Mouse (Mus musculus) intestine, embryonic 14.5 days (tissue): ENCODE data around the gene Klhdc10. TPM values are rescaled to one million over a fixed set of nuclear protein-coding genes. Genes with fewer than 3 reads are reported as not detected.

Experiments
- ATAC-seq: fragments of 200-750 bp; cut with Nextera tagmentation; replicated peaks from 2 replicates; pipeline ENCODE4 v1.8.0; 2017; ENCODE audit warnings: low read depth, moderate number of reproducible peaks, moderate TSS enrichment, moderate library complexity; ENCODE audit not compliant: low FRiP score, low TSS enrichment
- DNase-seq: peaks from one replicate; pipeline ENCODE4 v3.0.0-alpha.2; 2018; ENCODE audit warnings: low spot score
- H3K27ac ChIP-seq: fragments of 300-500 bp; sonication (generic); 2 replicates; pipeline ENCODE4 v1.5.1; 2014; ENCODE audit warnings: low read depth, mild to moderate bottlenecking, control low read depth
- H3K27me3 ChIP-seq: fragments of 300-500 bp; sonication (generic); replicated peaks from 2 replicates; pipeline ENCODE4 v1.6.1; 2014; ENCODE audit warnings: low read length, control low read depth; ENCODE audit not compliant: control insufficient read depth, insufficient read depth
- H3K36me3 ChIP-seq: fragments of 300-500 bp; sonication (generic); 2 replicates; pipeline ENCODE4 v1.6.1; 2014; ENCODE audit warnings: low read length, control low read depth; ENCODE audit not compliant: control insufficient read depth, insufficient read depth
- H3K4me1 ChIP-seq: fragments of 300-500 bp; sonication (generic); replicated peaks from 2 replicates; pipeline ENCODE4 v1.6.1; 2014; ENCODE audit warnings: low read length, control low read depth, mixed read lengths; ENCODE audit not compliant: control insufficient read depth, insufficient read depth
- H3K4me2 ChIP-seq: fragments of 300-500 bp; sonication (generic); 2 replicates; pipeline ENCODE4 v1.6.1; 2014; ENCODE audit warnings: low read length
- H3K4me3 ChIP-seq: fragments of 300-500 bp; sonication (generic); 2 replicates; pipeline ENCODE4 v1.5.1; 2014; ENCODE audit warnings: low read depth, low read length, control low read depth, mixed read lengths
- H3K9ac ChIP-seq: fragments of 300-500 bp; sonication (generic); 2 replicates; pipeline ENCODE4 v1.6.1; 2014; ENCODE audit warnings: mild to moderate bottlenecking, low read length
- H3K9me3 ChIP-seq: fragments of 300-500 bp; sonication (generic); 2 replicates; pipeline ENCODE4 v1.6.1; 2016; ENCODE audit warnings: low read length, control low read depth; ENCODE audit not compliant: control insufficient read depth
- WGBS: fragments of 180-500 bp; shearing (Covaris S2); extraction: QIAGEN DNeasy Blood & Tissue Kit; methylation state at CpG from one replicate; pipeline ENCODE4 v1.1.7; 2014; 5-methylcytosine and 5-hydroxymethylcytosine counted together
- polyA plus RNA-seq: library from polyadenylated mRNA; unstranded; fragments of >200 nt; fragmentation: Nextera tagmentation; extraction: Ambion mirVana; gene quantifications from 2 replicates; pipeline ENCODE4 v1.2.1, GENCODE M21; 2014

The Klhdc10 gene
- 23.1 and 24.1 TPM in 2 replicates for polyA plus RNA-seq

DNA sequence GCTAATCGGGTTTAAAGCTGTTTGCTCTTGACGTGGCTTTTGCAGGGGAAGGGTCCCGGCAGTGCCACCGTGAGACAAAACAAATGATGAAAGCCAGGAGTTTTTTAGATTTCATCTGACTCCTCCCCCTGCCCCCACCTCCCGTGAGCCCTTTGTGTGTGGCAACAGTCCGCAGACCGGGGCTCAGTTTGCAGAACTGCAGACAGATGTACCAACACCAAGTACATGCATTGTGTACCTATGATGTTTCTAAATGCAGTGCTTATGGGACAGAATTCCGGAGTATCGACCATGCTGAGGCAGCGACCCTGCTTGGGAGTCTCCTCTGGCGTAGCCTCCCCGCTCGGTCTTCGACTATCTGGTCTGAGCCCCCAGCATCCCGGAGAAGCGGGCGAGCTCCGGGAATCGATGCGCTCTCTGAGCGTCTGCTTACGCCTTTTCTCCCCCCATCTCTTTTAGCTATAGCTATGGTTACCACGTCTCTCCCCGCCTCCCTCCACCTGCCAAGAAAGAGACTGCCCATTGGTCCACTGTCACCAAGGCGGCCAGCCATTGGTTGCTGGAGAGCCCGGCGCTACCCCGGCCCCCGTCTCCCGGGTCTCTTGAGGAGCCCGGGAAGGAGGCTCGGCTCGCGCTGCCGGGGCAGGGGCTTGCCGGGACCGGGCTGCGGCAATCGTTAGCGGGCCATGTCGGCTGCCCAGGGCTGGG is at the start of gene Klhdc10:
Gene Klhdc10, plus strand, starts transcription at position 561 of the 708 bp plus-strand sequence.
- ATAC-seq, result peak; percentile 100
- WGBS, result under 1% methylated on average over 41 of the region's 41 CpGs
- Histone ChIP-seq H3K27ac (peak within 1 kb of the TSS; percentile 96), H3K4me1 (0 out of 2 replicates have a peak, but pooled peaks cover 4% of the 10 kb centered on the region), H3K36me3 (no peaks in the 10 kb centered on the region), H3K9me3 (no peaks in the 10 kb centered on the region), H3K27me3 (no peaks in the 10 kb centered on the region), H3K4me3 (peak within 1 kb of the TSS; percentile 97), H3K9ac (peak within 1 kb of the TSS; percentile 90), H3K4me2 (peak within 1 kb of the TSS; percentile 68)
- peak; percentile 100 for DNase-seq

DNA sequence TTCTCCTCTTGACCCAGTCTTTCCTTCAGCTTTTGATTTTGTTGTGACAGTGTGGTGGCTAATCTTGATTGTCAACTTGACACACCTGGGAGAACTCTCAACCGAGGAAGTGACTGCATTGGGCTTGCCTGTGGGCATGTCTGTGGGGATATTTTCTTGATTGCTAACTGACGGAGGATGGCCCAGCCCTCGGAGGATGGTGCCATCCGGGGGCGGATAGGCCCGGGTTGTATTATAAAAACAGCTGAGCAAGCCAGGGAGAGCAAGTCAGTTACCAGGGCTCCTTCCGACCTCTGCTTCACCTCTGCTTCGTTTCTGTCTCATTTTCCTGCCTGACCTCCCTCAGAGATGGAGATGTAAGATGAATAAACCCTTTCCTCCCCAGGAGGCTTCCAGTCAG is 48.9 kb upstream of the Klhdc10 start:
- Histone ChIP-seq H3K36me3 (no peaks in the 10 kb centered on the region), H3K9me3 (no peaks in the 10 kb centered on the region), H3K9ac (no peak overlapping the region), H3K4me3 (no peak overlapping the region), H3K27ac (no peak overlapping the region), H3K27me3 (no peaks in the 10 kb centered on the region), H3K4me2 (no peak overlapping the region), H3K4me1 (0 out of 2 replicates have a peak, but pooled peaks cover 2% of the 10 kb centered on the region)
- WGBS, result 41% methylated on average over 8 of the region's 8 CpGs
- ATAC-seq (no peak), DNase-seq (no peak)

DNA sequence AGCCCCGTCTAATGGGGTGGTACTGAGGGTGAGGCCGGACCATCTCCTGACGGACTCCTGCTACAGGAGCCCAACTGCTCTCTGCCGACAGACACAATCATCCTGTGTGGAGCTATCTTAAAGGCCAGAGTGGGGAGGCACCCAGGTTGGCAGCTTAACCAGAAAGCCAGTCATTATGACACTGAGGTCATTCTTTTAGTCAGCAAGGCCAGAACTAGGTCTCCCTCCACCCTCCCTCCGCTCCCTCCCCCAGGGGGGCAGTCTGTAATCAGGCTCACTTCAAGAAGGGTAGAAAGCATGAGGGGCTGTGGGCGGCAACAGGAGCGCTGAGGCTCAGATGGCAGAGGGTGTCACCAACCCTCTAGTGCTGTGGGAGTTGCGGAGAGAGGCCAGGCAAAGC is 48.0 kb upstream of the Klhdc10 start:
- no peak for ATAC-seq
- 76% methylated on average over 8 of the region's 8 CpGs for WGBS
- H3K9ac ChIP-seq, result no peak overlapping the region
- 0 out of 2 replicates have a peak, but pooled peaks cover 2% of the 10 kb centered on the region for H3K4me1 ChIP-seq
- H3K27ac ChIP-seq, result no peak overlapping the region
- no peaks in the 10 kb centered on the region for H3K9me3 ChIP-seq
- H3K36me3 ChIP-seq, result no peaks in the 10 kb centered on the region
- H3K4me2 ChIP-seq, result no peak overlapping the region
- no peak overlapping the region for H3K4me3 ChIP-seq
- no peak for DNase-seq
- H3K27me3 ChIP-seq, result no peaks in the 10 kb centered on the region

DNA sequence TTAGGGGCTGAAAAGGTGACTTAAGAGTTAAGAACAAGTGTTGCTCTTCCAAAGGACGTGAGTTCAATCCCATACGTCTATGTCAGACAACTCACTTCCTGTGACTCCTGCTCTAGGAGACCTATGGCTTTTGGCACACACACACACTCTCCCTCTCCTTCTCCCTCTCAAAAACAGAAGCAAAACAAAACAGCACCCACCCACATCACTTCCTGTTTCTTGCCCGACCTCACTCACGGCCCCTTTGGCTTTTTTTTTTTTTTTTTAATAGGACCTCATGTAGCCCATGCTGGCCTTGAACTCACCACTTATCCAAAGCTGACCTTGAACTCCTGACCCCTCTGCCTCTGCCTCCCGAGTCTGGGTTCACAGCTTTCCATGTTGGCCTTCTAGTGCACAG is 46.9 kb upstream of the Klhdc10 start:
- 26% methylated on average over 5 of the region's 5 CpGs for WGBS
- DNase-seq (no peak), ATAC-seq (no peak)
- Histone ChIP-seq H3K4me2 (no peak overlapping the region), H3K9me3 (no peaks in the 10 kb centered on the region), H3K27ac (no peak overlapping the region), H3K9ac (no peak overlapping the region), H3K27me3 (no peaks in the 10 kb centered on the region), H3K36me3 (no peaks in the 10 kb centered on the region), H3K4me3 (no peak overlapping the region), H3K4me1 (0 out of 2 replicates have a peak, but pooled peaks cover 2% of the 10 kb centered on the region)

DNA sequence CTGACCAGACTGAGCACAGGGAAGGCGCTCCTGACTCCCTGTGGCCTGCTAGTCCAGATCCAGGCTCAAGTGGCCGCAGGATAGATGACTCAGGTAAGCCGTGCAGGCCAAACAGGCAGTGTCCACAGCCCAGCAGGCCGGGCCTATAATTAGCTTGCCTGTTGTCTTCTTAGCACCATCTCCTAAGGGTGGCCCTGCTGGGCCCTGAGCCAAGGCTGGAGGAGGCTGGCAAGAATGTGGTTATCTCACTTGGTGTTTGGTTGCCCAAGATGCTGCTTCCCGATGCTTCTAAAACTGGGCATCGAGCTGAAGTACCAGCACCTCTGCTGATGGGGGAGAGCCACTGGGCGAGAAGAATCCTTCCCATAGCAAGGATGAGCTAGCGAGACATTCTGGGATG is 46.0 kb upstream of the Klhdc10 start:
- no peaks in the 10 kb centered on the region for H3K36me3 ChIP-seq
- H3K4me2 ChIP-seq, result no peak overlapping the region
- DNase-seq, result no peak
- H3K4me3 ChIP-seq, result no peak overlapping the region
- no peak for ATAC-seq
- 85% methylated on average over 8 of the region's 8 CpGs for WGBS
- H3K9ac ChIP-seq, result no peak overlapping the region
- H3K27me3 ChIP-seq, result no peaks in the 10 kb centered on the region
- no peaks in the 10 kb centered on the region for H3K9me3 ChIP-seq
- H3K4me1 ChIP-seq, result 0 out of 2 replicates have a peak, but pooled peaks cover 2% of the 10 kb centered on the region
- H3K27ac ChIP-seq, result no peak overlapping the region

DNA sequence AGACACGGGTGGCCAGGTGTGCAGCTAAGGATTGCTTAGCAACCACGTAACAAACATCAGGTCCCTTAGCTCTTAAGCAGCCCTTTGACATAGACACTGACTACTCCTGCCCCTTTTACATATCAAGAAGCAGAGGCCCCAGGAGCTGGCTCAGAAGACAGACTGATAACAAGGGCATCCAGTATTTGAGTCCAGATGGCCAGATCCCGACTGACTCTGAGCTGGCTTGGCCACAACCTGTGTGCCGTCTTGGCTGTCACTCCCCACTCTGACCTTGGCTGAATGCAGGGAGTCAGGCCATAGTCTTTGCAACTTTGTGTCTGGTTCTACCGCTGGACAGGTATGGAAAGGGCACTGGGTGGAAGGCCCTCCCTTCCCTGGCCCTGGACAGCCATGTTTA is 45.5 kb upstream of the Klhdc10 start:
- Histone ChIP-seq H3K27ac (no peak overlapping the region), H3K36me3 (no peaks in the 10 kb centered on the region), H3K4me3 (no peak overlapping the region), H3K4me1 (0 out of 2 replicates have a peak, but pooled peaks cover 2% of the 10 kb centered on the region), H3K9me3 (no peaks in the 10 kb centered on the region), H3K27me3 (no peaks in the 10 kb centered on the region), H3K4me2 (no peak overlapping the region), H3K9ac (no peak overlapping the region)
- ATAC-seq (no peak), DNase-seq (no peak)
- 74% methylated on average over 5 of the region's 5 CpGs for WGBS

DNA sequence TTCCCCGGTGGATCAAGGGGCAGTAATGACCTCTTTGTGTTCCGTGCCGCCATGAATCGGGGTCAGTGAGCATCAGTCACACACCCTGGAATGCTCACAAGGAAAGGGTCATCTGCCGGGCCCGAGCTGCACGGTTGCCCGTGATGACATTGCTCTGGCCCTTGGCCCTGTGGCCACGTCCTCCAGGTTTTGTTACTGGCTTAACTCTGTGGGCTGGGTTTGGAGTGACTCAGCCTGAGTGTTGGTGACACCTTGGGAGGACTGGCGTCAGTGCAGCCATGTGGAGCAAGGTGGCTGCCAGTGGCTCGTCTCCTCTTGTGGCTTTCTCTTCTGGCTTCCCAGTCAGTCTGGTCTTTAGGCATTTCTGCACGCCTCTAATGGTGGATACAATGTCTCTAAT is 45.0 kb upstream of the Klhdc10 start:
- 91% methylated on average over 12 of the region's 12 CpGs for WGBS
- Histone ChIP-seq H3K4me3 (no peak overlapping the region), H3K4me2 (no peak overlapping the region), H3K4me1 (0 out of 2 replicates have a peak, but pooled peaks cover 2% of the 10 kb centered on the region), H3K36me3 (no peaks in the 10 kb centered on the region), H3K27me3 (no peaks in the 10 kb centered on the region), H3K9ac (no peak overlapping the region), H3K9me3 (no peaks in the 10 kb centered on the region), H3K27ac (no peak overlapping the region)
- ATAC-seq, result no peak
- no peak for DNase-seq

DNA sequence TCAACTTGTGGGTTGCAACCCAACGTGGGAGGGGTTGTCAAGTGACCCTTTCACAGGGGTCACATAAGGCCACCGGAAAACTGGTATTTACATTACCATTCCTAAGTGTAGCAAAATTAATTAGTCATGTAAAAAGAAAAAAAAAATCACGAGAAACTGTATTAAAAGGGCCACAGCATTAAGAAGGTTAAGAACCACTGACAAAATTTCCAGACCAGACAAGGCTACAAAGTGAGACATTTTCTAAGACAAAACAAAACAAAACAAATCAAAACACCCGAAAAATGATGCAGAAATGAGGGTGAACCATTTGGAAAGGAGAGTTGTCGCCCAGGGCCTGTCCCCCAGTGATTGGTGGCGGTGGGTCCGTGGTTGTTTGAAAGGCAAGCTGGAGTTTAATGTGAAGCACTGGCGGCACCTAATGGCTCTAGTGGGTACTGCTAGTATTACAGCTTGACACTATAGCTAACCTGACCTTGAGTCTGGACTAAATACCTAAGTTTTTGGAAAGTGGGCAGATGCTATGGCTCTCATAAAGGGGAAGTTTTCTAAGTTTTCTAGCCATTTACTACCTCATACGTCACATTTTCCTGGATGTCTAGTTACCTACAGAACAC is 44.0 kb upstream of the Klhdc10 start:
- ATAC-seq, result peak; percentile 68; the same call in 1 of the 2 replicates
- H3K4me2 ChIP-seq, result no peak overlapping the region; the same call in 1 of the 2 replicates
- 17% methylated on average over 9 of the region's 9 CpGs for WGBS

More for the DNA sequence above, 44.0 kb upstream of the Klhdc10 start:
- DNase-seq, result peak; percentile 93
- H3K4me1 ChIP-seq, result 0 out of 2 replicates have a peak, but pooled peaks cover 2% of the 10 kb centered on the region
- no peaks in the 10 kb centered on the region for H3K27me3 ChIP-seq
- no peak overlapping the region for H3K9ac ChIP-seq
- H3K4me3 ChIP-seq, result no peak overlapping the region
- H3K9me3 ChIP-seq, result no peaks in the 10 kb centered on the region
- no peaks in the 10 kb centered on the region for H3K36me3 ChIP-seq
- no peak overlapping the region for H3K27ac ChIP-seq
